Mouse (Mus musculus) thymus, adult 2 months (tissue): ENCODE data around the gene Dgki.

ENCODE experiments used
- CTCF ChIP-seq: fragments of 200-500 bp; IDR thresholded peaks from 2 replicates; pipeline ENCODE4 v1.5.1; 2012; ENCODE audit warnings: mild to moderate bottlenecking, control low read depth, low read length, moderate library complexity, borderline replicate concordance; ENCODE audit not compliant: control insufficient read depth, poor library complexity, insufficient read depth; ENCODE audit errors: extremely low read depth
- POLR2A ChIP-seq: fragments of 200-500 bp; IDR thresholded peaks from 2 replicates; pipeline ENCODE4 v1.6.1; 2012; ENCODE audit warnings: mild to moderate bottlenecking, low read length, control low read depth, moderate library complexity; ENCODE audit not compliant: control insufficient read depth, poor library complexity, insufficient read depth; ENCODE audit errors: extremely low read depth

DNA sequence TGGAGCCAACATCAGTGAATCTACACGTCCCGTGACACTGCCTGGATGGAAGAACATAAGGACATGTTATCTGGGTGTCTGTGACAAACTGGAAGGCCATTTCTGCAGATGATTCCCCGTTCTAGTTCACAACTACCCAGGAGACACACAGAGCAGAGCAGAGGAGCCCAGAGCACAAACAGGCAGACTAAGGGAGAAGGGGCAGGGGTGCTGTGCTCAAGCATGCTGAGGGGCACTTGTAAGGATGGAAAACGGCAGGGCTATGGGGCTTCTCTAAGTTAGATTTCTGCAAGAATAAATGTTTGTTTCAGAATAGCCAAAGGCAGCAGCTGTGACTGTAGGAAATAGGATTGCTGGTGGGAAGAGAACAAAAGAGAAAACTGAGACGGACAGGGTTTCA is 408.2 kb downstream of the Dgki start:
- no peak for TF ChIP-seq CTCF
- no peak for TF ChIP-seq POLR2A
